Mouse (Mus musculus) liver, postnatal 0 days (tissue): ENCODE measurements at regions not wholly inside any gene's neighbourhood (a gene's known extent, or its start where the extent isn't known, plus 50 kb on each side); places are given as distances from the start of the nearest gene placed in this dataset.

Source experiments
- CTCF ChIP-seq: sonication (generic); IDR thresholded peaks from 2 replicates; pipeline ENCODE4 v1.5.1; 2016; ENCODE audit warnings: antibody characterized with exemption, low read depth
- EP300 ChIP-seq: IDR thresholded peaks from 2 replicates; pipeline ENCODE4 v1.6.1; 2016; ENCODE audit warnings: antibody characterized with exemption, low read depth, mild to moderate bottlenecking

DNA sequence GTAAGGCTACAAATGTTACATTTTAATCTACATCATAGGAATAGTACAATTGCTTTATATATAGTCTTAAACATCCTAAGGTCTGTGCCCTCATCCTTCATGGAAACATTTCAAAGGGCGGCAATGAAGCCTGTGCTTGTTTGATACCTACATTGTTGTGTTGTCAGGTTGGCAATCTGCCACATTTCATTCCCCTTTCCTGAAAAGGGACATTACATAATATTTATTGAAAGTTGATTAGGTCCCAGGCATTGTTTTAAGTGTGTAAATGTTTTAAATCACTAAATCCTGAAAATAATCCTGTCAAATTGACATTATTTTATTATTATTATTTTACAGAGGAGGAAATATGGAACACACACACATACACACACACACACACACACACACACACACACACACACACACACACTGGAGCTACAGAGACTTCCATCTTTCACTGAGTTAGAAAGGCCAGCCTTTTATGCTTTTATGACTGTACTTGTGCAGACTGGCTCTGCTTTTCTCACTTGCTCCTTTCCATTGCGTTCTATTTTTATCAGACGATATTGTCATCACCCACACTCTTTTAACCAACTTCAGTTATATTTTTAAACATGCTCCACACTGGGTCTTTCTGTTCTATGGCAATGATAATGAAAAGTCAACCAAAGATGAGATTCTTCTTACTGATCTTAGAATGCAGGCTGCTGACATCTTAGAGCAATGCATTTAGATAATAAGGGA is 153.8 kb upstream of the Asb5 start:
- no peak for TF ChIP-seq EP300
- TF ChIP-seq CTCF, result no peak
